Mouse (Mus musculus): ENCODE results near the gene Il21r.

GRCm38 (mm10) chr7:125638870-125639386 is 35.7 kb downstream of the Il21r start:
- TF ChIP-seq CTCF (IDR thresholded peaks at IDR 0.05; ENCODE audit: low read depth) (peak; percentile 89), EP300 (IDR thresholded peaks at IDR 0.05; ENCODE audit: low read depth) (no peak)
